Mouse (Mus musculus): ENCODE data around the gene Hoxa1.
A peak's percentile ranks its signal among the peaks of the same experiment; 100 is the strongest.

The Hoxa1 gene

GRCm38 (mm10) chr6:52170898-52171223 lies 12.7 kb upstream of the Hoxa1 start:
- no peak for DNase-seq (ENCODE audit: low spot score)

GRCm38 (mm10) chr6:52170166-52170897 lies 12.2 kb upstream of the Hoxa1 start:
- DNase-seq (ENCODE audit: low spot score) = no peak

GRCm38 (mm10) chr6:52169499-52170165 lies 11.5 kb upstream of the Hoxa1 start:
- no peak for DNase-seq (ENCODE audit: low spot score)

- no peak for DNase-seq (ENCODE audit: low spot score)
These were observed 10.3 kb upstream of the Hoxa1 start for GRCm38 (mm10) chr6:52168191-52169055.

GRCm38 (mm10) chr6:52167736-52168161 lies 9.6 kb upstream of the Hoxa1 start:
- DNase-seq (ENCODE audit: low spot score) = no peak

- no peak for DNase-seq (ENCODE audit: low spot score)
These were observed 9.1 kb upstream of the Hoxa1 start for GRCm38 (mm10) chr6:52167176-52167575.

GRCm38 (mm10) chr6:52166431-52167077 lies 8.4 kb upstream of the Hoxa1 start:
- peak; percentile 75 for DNase-seq (ENCODE audit: low spot score)

- peak; percentile 68 for DNase-seq (ENCODE audit: low spot score)
These were observed 7.6 kb upstream of the Hoxa1 start for GRCm38 (mm10) chr6:52165441-52166370.

- peak; percentile 85 for DNase-seq (ENCODE audit: low spot score)
These were observed 6.7 kb upstream of the Hoxa1 start, which contains the start of gene Hoxa2 for GRCm38 (mm10) chr6:52164626-52165440. TSS of gene Hoxa2 (minus strand) at chr6:52164831.

- peak; percentile 82 for DNase-seq (ENCODE audit: low spot score)
These were observed 6.0 kb upstream of the Hoxa1 start for GRCm38 (mm10) chr6:52164051-52164625.

GRCm38 (mm10) chr6:52163366-52164031 lies 5.4 kb upstream of the Hoxa1 start:
- peak; percentile 81 for DNase-seq (ENCODE audit: low spot score)

- DNase-seq (ENCODE audit: low spot score) = peak; percentile 67
These were observed 4.7 kb upstream of the Hoxa1 start for GRCm38 (mm10) chr6:52162611-52163365.

GRCm38 (mm10) chr6:52162093-52162380 lies 3.9 kb upstream of the Hoxa1 start:
- DNase-seq (ENCODE audit: low spot score) = no peak

GRCm38 (mm10) chr6:52161336-52162092 lies 3.4 kb upstream of the Hoxa1 start:
- peak; percentile 65 for DNase-seq (ENCODE audit: low spot score)

- DNase-seq (ENCODE audit: low spot score) = peak; percentile 83
These were observed 2.6 kb upstream of the Hoxa1 start for GRCm38 (mm10) chr6:52160511-52161335.

GRCm38 (mm10) chr6:52159979-52160378 lies 1.9 kb upstream of the Hoxa1 start:
- peak; percentile 52 for DNase-seq (ENCODE audit: low spot score)

- peak; percentile 57 for DNase-seq (ENCODE audit: low spot score)
These were observed 1.1 kb upstream of the Hoxa1 start for GRCm38 (mm10) chr6:52159164-52159761.

Data from embryo, embryonic 10.5 days (tissue).